Mouse (Mus musculus) brain, adult 2 months (tissue): ENCODE measurements at regions not wholly inside any gene's neighbourhood (a gene's known extent, or its start where the extent isn't known, plus 50 kb on each side); places are given as distances from the start of the nearest gene placed in this dataset.

Experiments used
- DNase-seq: peaks from one replicate; pipeline ENCODE4 v3.0.0; 2011; ENCODE audit warnings: low read depth, low spot score

- DNase-seq, result no peak
Observed at GRCm38 (mm10) chr2:117965758-117966157, 145.9 kb upstream of the Thbs1 start.

GRCm38 (mm10) chr2:117968731-117969130 lies 142.9 kb upstream of the Thbs1 start:
- DNase-seq, result no peak

GRCm38 (mm10) chr2:117970631-117971030 lies 141.0 kb upstream of the Thbs1 start:
- no peak for DNase-seq

- DNase-seq, result no peak
Observed at GRCm38 (mm10) chr2:117977033-117977432, 134.6 kb upstream of the Thbs1 start.

GRCm38 (mm10) chr2:117980856-117981255 lies 130.8 kb upstream of the Thbs1 start:
- DNase-seq, result no peak

- no peak for DNase-seq
Observed at GRCm38 (mm10) chr2:117984569-117984968, 127.1 kb upstream of the Thbs1 start.

GRCm38 (mm10) chr2:117987426-117988215 lies 124.1 kb upstream of the Thbs1 start:
- no peak for DNase-seq

- DNase-seq, result peak; percentile 19
Observed at GRCm38 (mm10) chr2:117988396-117989173, 123.1 kb upstream of the Thbs1 start.

GRCm38 (mm10) chr2:117989215-117989614 lies 122.5 kb upstream of the Thbs1 start:
- no peak for DNase-seq

GRCm38 (mm10) chr2:117996130-117997083 lies 115.3 kb upstream of the Thbs1 start:
- DNase-seq, result no peak

GRCm38 (mm10) chr2:117999641-118000040 lies 112.0 kb upstream of the Thbs1 start:
- DNase-seq, result no peak

GRCm38 (mm10) chr2:118004191-118004590 lies 107.5 kb upstream of the Thbs1 start:
- DNase-seq, result no peak

GRCm38 (mm10) chr2:118007539-118008427 lies 103.9 kb upstream of the Thbs1 start:
- peak; percentile 49 for DNase-seq

- peak; percentile 28 for DNase-seq
Observed at GRCm38 (mm10) chr2:118011679-118012078, 100.0 kb upstream of the Thbs1 start.

- DNase-seq, result no peak
Observed at GRCm38 (mm10) chr2:118012211-118012610, 99.5 kb upstream of the Thbs1 start.

- DNase-seq, result peak; percentile 54
Observed at GRCm38 (mm10) chr2:118013156-118013555, 98.5 kb upstream of the Thbs1 start.

GRCm38 (mm10) chr2:118015182-118015581 lies 96.5 kb upstream of the Thbs1 start:
- DNase-seq, result no peak

GRCm38 (mm10) chr2:118025829-118026735 lies 85.6 kb upstream of the Thbs1 start:
- no peak for DNase-seq

GRCm38 (mm10) chr2:118028881-118029280 lies 82.8 kb upstream of the Thbs1 start:
- DNase-seq, result no peak
